Mouse (Mus musculus) bone marrow macrophage, adult 2 months (primary cell): ENCODE results near the gene Itga4. TPM values are rescaled to one million over a fixed set of nuclear protein-coding genes. Genes with fewer than 3 reads are reported as not detected.

Experiments
- H3K27ac ChIP-seq: 2 replicates; pipeline ENCODE4 v1.5.1; 2012; ENCODE audit warnings: low read depth, low read length; ENCODE audit not compliant: insufficient read depth
- H3K4me1 ChIP-seq: 2 replicates; pipeline ENCODE4 v1.6.1; 2012; ENCODE audit warnings: low read length; ENCODE audit not compliant: control insufficient read depth, insufficient read depth
- H3K4me3 ChIP-seq: 2 replicates; pipeline ENCODE4 v1.5.1; 2012; ENCODE audit warnings: mild to moderate bottlenecking, low read length, moderate library complexity; ENCODE audit not compliant: insufficient read depth
- CTCF ChIP-seq: IDR thresholded peaks from 2 replicates; pipeline ENCODE4 v1.5.1; 2012; ENCODE audit warnings: low read depth, mild to moderate bottlenecking, low read length, moderate library complexity
- POLR2A ChIP-seq: IDR thresholded peaks from 2 replicates; pipeline ENCODE4 v1.6.1; 2012; ENCODE audit warnings: mild to moderate bottlenecking, low read depth, low read length, borderline replicate concordance
- polyA plus RNA-seq: library from polyadenylated mRNA; stranded (reverse); fragments of >200 nt; gene quantifications from 2 replicates; pipeline ENCODE4 v1.2.4, GENCODE M21; 2012; ENCODE audit not compliant: missing spikeins, insufficient read depth, insufficient read length

Gene Itga4
- polyA plus RNA-seq, 1 experiment = 61.8 TPM

GRCm38 (mm10) chr2:79367451-79368450, 112.5 kb downstream of the Itga4 start:
- TF ChIP-seq CTCF (no peak), POLR2A (no peak)
- Histone ChIP-seq H3K4me3 (no peak overlapping the region), H3K27ac (no peak overlapping the region)

GRCm38 (mm10) chr2:79368661-79369060, 113.4 kb downstream of the Itga4 start:
- no peaks in the 10 kb centered on the region for H3K4me1 ChIP-seq
- H3K27ac ChIP-seq = no peak overlapping the region
- TF ChIP-seq POLR2A = no peak
- TF ChIP-seq CTCF = no peak
- no peak overlapping the region for H3K4me3 ChIP-seq

More at GRCm38 (mm10) chr2:79367451-79368450, 112.5 kb downstream of the Itga4 start:
- H3K4me1 ChIP-seq = no peaks in the 10 kb centered on the region

GRCm38 (mm10) chr2:79369061-79369524, 113.9 kb downstream of the Itga4 start:
- no peak overlapping the region for H3K4me3 ChIP-seq
- no peak for TF ChIP-seq CTCF
- no peak for TF ChIP-seq POLR2A
- H3K4me1 ChIP-seq = no peaks in the 10 kb centered on the region
- H3K27ac ChIP-seq = no peak overlapping the region

GRCm38 (mm10) chr2:79369905-79370304, 114.7 kb downstream of the Itga4 start:
- Histone ChIP-seq H3K4me1 (no peaks in the 10 kb centered on the region), H3K4me3 (peak overlapping the region; percentile 71), H3K27ac (no peak overlapping the region)
- TF ChIP-seq CTCF = no peak
- TF ChIP-seq POLR2A = no peak

GRCm38 (mm10) chr2:79370711-79371312, 115.6 kb downstream of the Itga4 start:
- TF ChIP-seq POLR2A = no peak
- TF ChIP-seq CTCF = no peak
- Histone ChIP-seq H3K4me3 (peak overlapping the region; percentile 71), H3K4me1 (no peaks in the 10 kb centered on the region), H3K27ac (no peak overlapping the region)

- H3K4me3 ChIP-seq = no peak overlapping the region
- TF ChIP-seq CTCF (no peak), POLR2A (no peak)
- H3K27ac ChIP-seq = no peak overlapping the region
- H3K4me1 ChIP-seq = no peaks in the 10 kb centered on the region
These were observed 116.3 kb downstream of the Itga4 start for GRCm38 (mm10) chr2:79371326-79372153.

- Histone ChIP-seq H3K4me3 (no peak overlapping the region), H3K27ac (no peak overlapping the region), H3K4me1 (no peaks in the 10 kb centered on the region)
- no peak for TF ChIP-seq CTCF
- TF ChIP-seq POLR2A = no peak
These were observed 116.9 kb downstream of the Itga4 start for GRCm38 (mm10) chr2:79372154-79372467.

- TF ChIP-seq CTCF = peak; percentile 31; the same call in 1 of the 2 replicates
- no peak for TF ChIP-seq POLR2A
- H3K4me1 ChIP-seq = no peaks in the 10 kb centered on the region
- H3K4me3 ChIP-seq = no peak overlapping the region
- no peak overlapping the region for H3K27ac ChIP-seq
These were observed 117.4 kb downstream of the Itga4 start for GRCm38 (mm10) chr2:79372486-79373200.
